Mouse (Mus musculus) small intestine, adult 2 months (tissue): Measurements from ENCODE around the gene Snapc1.

Experiments
- CTCF ChIP-seq: fragments of 200-500 bp; IDR thresholded peaks from 2 replicates; pipeline ENCODE4 v1.5.1; 2012; ENCODE audit warnings: low read depth, mild to moderate bottlenecking, control low read depth, inconsistent platforms, low read length, moderate library complexity, mixed read lengths; ENCODE audit not compliant: insufficient replicate concordance, insufficient read length; ENCODE audit errors: extremely low read depth
- POLR2A ChIP-seq: fragments of 200-500 bp; IDR thresholded peaks from 2 replicates; pipeline ENCODE4 v1.6.1; 2012; ENCODE audit warnings: low read depth, mild to moderate bottlenecking, control low read depth, inconsistent platforms, low read length, moderate library complexity

DNA sequence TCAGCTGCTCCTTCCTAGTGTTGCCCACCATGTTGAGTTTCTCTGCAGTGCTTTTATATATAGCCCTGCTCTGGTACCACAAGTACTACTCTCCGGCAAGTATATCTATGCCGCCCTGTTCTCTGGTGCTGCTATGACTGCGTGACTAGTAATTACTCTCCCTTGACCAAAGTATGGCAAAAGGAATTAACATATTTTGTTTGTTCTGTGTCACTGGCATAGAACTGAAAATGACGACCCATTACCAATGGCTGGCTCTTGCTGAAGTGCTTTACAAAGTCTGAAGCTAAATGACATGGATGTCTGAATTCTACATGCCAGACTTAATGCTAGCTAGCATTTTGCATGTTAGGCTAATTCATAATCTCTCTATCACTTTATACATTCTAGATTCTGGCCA is 15.9 kb upstream of the Snapc1 start:
- TF ChIP-seq CTCF (no peak), POLR2A (no peak)
